Mouse (Mus musculus) thymus, adult 2 months (tissue): ENCODE measurements around the gene Parva. TPM values are rescaled to one million over a fixed set of nuclear protein-coding genes. Genes with fewer than 3 reads are reported as not detected.

ENCODE experiments used
- DNase-seq: peaks from one replicate; pipeline ENCODE4 v3.0.0; 2021
- H3K27ac ChIP-seq: fragments of 200-500 bp; 2 replicates; pipeline ENCODE4 v1.5.1; 2012; ENCODE audit warnings: low read length, control low read depth; ENCODE audit not compliant: control insufficient read depth, insufficient read depth
- H3K27me3 ChIP-seq: fragments of 200-500 bp; 2 replicates; pipeline ENCODE4 v1.6.1; 2012; ENCODE audit warnings: mild to moderate bottlenecking, low read length, moderate library complexity, mixed read lengths; ENCODE audit not compliant: control insufficient read depth, insufficient read depth
- H3K36me3 ChIP-seq: fragments of 200-500 bp; 2 replicates; pipeline ENCODE4 v1.6.1; 2012; ENCODE audit warnings: mild to moderate bottlenecking, low read length, moderate library complexity; ENCODE audit not compliant: control insufficient read depth, insufficient read depth
- H3K4me1 ChIP-seq: fragments of 200-500 bp; replicated peaks from 2 replicates; pipeline ENCODE4 v1.6.1; 2012; ENCODE audit warnings: low read length; ENCODE audit not compliant: control insufficient read depth, insufficient read depth
- H3K4me3 ChIP-seq: fragments of 200-500 bp; 2 replicates; pipeline ENCODE4 v1.5.1; 2012; ENCODE audit warnings: mild to moderate bottlenecking, low read length, control low read depth, moderate library complexity; ENCODE audit not compliant: control insufficient read depth, insufficient read depth
- CTCF ChIP-seq: fragments of 200-500 bp; IDR thresholded peaks from 2 replicates; pipeline ENCODE4 v1.5.1; 2012; ENCODE audit warnings: mild to moderate bottlenecking, control low read depth, low read length, moderate library complexity, borderline replicate concordance; ENCODE audit not compliant: control insufficient read depth, poor library complexity, insufficient read depth; ENCODE audit errors: extremely low read depth
- POLR2A ChIP-seq: fragments of 200-500 bp; IDR thresholded peaks from 2 replicates; pipeline ENCODE4 v1.6.1; 2012; ENCODE audit warnings: mild to moderate bottlenecking, low read length, control low read depth, moderate library complexity; ENCODE audit not compliant: control insufficient read depth, poor library complexity, insufficient read depth; ENCODE audit errors: extremely low read depth
- WGBS: fragments of 180-500 bp; shearing (Covaris S2); methylation state at CpG from one replicate; pipeline ENCODE4 v1.1.7; 2018; 5-methylcytosine and 5-hydroxymethylcytosine counted together
- polyA plus RNA-seq: library from polyadenylated mRNA; depleted of rRNA; stranded (reverse); fragments of >200 nt; gene quantifications from 2 replicates; pipeline ENCODE4 v1.2.3, GENCODE M21; 2012

Parva gene
- polyA plus RNA-seq, 1 experiment: 6.6 TPM

DNA sequence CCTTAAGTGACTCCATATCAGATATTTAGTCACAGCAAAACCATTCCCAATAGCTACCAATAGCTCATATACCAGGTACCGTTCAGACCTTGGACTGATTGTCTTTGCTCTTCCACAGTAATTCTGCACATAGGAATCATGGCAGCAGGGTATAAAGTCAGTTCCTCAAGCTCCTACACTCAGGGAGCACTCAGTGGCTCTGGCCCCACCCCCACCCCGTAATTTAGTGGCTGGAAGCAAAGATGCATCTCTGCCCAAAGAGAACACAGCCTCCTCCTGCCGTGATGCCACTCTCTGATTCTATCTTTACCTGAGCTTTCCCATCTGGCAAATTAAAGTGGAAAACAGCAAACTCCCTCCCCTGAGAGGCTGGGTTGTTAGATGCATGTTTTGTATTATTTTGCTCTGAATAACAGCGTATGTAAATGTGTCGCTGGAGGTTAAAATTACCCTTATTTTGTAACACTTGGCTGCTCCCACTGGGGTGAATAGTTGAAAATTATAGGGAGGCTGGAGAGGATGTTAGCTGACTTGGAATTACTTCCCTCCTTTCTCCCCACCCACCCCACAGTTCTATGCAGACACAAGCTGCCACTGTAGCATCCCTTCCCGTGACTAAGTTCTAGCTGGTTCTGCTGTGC is 37.6 kb upstream of the Parva start:
- Histone ChIP-seq H3K4me1 (0 out of 2 replicates have a peak, but pooled peaks cover 3% of the 10 kb centered on the region), H3K27ac (no peak overlapping the region), H3K36me3 (no peaks in the 10 kb centered on the region), H3K4me3 (no peak overlapping the region), H3K27me3 (no peaks in the 10 kb centered on the region)
- 62% methylated on average over 6 of the region's 6 CpGs for WGBS
- no peak for DNase-seq
- TF ChIP-seq POLR2A (no peak), CTCF (no peak)

- Histone ChIP-seq H3K4me1 (0 out of 2 replicates have a peak, but pooled peaks cover 3% of the 10 kb centered on the region), H3K27ac (no peak overlapping the region)
- WGBS: 73% methylated on average over 11 of the region's 11 CpGs
Observed at GRCm38 (mm10) chr7:112390252-112390936, 36.9 kb upstream of the Parva start.

DNA sequence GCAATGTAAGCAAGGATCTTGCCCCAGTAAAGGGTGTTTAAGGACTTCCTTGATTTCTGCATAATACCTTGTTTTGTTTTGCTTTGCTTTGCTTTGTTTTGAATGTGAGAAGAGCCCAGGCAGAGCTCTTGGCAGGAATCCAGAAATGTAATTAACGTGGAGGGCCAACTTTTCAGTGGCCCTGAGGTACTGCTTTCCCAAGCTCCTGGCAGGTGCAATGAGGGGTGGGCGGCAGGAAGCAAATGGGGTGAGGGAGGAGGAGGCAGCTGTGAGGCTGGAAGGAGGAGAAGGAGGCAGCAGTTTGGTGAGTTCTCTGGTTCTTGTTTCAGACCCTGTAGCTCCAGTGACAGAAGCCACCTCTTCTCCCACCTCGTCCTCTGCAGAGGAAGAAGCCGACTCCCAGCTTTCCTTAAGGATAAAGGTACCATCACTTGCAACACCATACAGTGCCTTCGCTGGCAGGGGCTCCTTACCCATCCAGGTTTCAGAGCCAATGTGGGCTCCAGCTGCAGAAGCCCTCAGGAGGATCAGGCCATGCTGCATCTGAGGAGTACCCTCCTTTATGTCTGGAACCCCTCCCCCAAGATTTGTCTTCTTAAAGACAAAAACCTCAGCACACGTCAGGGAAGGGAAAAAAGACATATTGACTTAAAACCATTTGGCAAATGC is 36.2 kb upstream of the Parva start:
- Histone ChIP-seq H3K4me3 (no peak overlapping the region), H3K27me3 (no peaks in the 10 kb centered on the region), H3K36me3 (no peaks in the 10 kb centered on the region), H3K27ac (no peak overlapping the region), H3K4me1 (0 out of 2 replicates have a peak, but pooled peaks cover 3% of the 10 kb centered on the region)
- TF ChIP-seq POLR2A (no peak), CTCF (no peak)
- 48% methylated on average over 6 of the region's 6 CpGs for WGBS
- DNase-seq: no peak

More at GRCm38 (mm10) chr7:112390252-112390936, 36.9 kb upstream of the Parva start:
- no peak for TF ChIP-seq POLR2A
- no peak for TF ChIP-seq CTCF
- no peak overlapping the region for H3K4me3 ChIP-seq
- no peaks in the 10 kb centered on the region for H3K27me3 ChIP-seq
- DNase-seq: no peak
- no peaks in the 10 kb centered on the region for H3K36me3 ChIP-seq

GRCm38 (mm10) chr7:112397786-112398185 is 29.5 kb upstream of the Parva start:
- Histone ChIP-seq H3K4me3 (no peak overlapping the region), H3K4me1 (no peaks in the 10 kb centered on the region), H3K36me3 (no peaks in the 10 kb centered on the region), H3K27me3 (no peaks in the 10 kb centered on the region), H3K27ac (no peak overlapping the region)
- no peak for DNase-seq
- TF ChIP-seq CTCF (no peak), POLR2A (no peak)
- WGBS: 96% methylated on average over 3 of the region's 3 CpGs

GRCm38 (mm10) chr7:112399425-112400170 is 27.7 kb upstream of the Parva start:
- no peak for DNase-seq
- WGBS: 90% methylated on average over 7 of the region's 7 CpGs
- TF ChIP-seq CTCF: no peak
- TF ChIP-seq POLR2A: no peak
- no peaks in the 10 kb centered on the region for H3K36me3 ChIP-seq
- no peaks in the 10 kb centered on the region for H3K27me3 ChIP-seq
- no peak overlapping the region for H3K27ac ChIP-seq
- no peaks in the 10 kb centered on the region for H3K4me1 ChIP-seq
- H3K4me3 ChIP-seq: no peak overlapping the region

- no peaks in the 10 kb centered on the region for H3K27me3 ChIP-seq
- no peak overlapping the region for H3K27ac ChIP-seq
- peak; percentile 53 for DNase-seq
- 44% methylated on average over 6 of the region's 6 CpGs for WGBS
- no peaks in the 10 kb centered on the region for H3K36me3 ChIP-seq
- no peak overlapping the region for H3K4me3 ChIP-seq
- peaks cover 3% of the 10 kb centered on the region; the same call in 1 of the 2 replicates for H3K4me1 ChIP-seq
- peak; percentile 65; the same call in 1 of the 2 replicates for TF ChIP-seq CTCF
- no peak for TF ChIP-seq POLR2A
Observed at GRCm38 (mm10) chr7:112400175-112400574, 27.1 kb upstream of the Parva start.
